Mouse (Mus musculus): ENCODE results near the gene Ptpn4.

The Ptpn4 gene

DNA sequence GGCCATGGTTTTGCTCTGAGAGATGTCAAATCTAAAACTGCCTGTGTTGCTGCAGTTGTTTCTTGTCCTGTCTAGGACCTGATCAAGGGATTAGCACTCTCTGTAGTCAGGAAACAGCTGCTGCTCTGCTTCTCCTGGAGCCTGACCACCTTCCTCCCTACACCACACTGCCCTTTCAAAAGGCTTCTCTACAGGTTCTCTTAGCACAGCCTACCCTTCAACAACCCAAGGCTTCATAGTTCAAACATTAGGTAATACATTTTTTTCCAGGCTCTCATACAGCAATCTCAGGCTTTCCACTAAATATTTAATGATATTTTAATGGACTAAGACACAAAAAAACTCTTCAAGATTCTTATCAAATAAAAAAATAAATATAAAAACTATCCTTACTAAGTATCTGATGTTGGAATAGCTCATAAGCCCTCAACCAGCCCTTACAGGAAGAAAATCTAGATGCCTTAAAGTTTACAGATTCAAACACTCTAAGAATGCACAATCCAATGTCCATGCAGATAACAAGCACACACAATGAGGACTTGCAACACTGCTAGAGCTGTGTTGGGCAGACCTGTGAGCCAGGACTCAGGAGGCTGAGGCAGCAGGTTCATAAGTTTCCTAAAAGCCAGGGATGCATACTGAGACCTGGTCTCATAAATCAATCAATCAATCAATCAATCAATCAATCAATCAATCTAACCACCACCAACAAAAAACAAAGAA, 196.2 kb downstream of the Ptpn4 start:
- in situ Hi-C loops (cut with MseI, MboI), result no loop called here

DNA sequence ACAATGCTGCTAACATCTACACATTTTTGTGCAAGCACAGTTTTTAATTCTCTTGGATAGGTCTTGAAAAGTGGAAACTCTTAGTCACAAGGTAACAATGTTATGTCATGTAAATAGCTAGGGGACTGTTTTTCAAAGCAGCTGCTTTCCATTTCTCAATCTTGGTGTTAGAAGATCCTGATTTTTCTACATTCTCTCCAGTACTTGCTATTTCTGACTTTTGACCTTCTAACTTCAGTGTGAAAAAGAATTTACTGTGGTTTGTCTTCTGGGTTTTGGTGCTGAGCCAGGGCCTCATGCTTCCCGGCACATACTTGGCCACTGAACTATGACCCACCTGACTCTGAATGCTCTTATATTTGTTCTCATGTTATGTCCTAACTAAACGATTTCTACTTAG, 197.4 kb downstream of the Ptpn4 start:
- in situ Hi-C loops (cut with MseI, MboI), result no loop called here

DNA sequence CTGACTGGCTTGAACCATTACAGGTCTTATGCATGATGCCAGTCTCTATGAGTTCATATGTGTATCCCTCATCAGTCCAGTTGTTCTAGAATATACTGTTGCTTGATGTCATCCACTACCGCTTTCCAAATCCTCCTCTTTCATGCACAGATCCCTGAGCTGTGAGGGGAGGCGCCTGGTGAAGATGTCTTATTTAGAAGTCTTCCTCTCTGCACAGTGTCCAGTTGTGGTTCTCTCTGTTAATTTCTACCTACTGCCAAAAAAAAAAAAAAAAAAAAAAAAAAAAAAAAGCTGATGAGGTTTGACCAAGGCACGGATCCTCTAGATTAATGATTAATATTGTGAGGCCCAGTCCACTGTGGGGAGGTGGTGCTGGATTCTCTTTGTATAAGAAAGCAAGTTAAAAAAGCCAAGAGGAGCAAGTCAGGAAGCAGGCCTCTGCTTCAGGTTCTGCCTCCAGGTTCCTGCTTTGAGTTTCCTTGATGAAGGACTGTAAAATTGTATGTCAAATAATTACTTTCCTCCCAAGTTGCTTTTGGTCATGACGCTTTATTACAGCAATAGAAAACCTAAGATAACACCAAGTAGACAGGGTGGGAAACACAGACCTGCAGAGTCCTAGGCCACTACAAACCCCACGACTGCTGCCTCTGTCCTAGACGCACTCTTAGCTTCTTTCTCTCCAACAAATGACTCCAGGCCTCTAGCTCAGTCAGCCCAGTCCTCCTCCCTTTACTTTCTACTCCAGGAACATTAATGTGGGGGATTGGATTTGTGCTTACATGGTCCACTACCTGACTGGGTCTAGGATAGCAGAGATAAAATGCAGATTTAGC, 200.0 kb downstream of the Ptpn4 start:
- in situ Hi-C loops (cut with MseI, MboI), result no loop called here

DNA sequence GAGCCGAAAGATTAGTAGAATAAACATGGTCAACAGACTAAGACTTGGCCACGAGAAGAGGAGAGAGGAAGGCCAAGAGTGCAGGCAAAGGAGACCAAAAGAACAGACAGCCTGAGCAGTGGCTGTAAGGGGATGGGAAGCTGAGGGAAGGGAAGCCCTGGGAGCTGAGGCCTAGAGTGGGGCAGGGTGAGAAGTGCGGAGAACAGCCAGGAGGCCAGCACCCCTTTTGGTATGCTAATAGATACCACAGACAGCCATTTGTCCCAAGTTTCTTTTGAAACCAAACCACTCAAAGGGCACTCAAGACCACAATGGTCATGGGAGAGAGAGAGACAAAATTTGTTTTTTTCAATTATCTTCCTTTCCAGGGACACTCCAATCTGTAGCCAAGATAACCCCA, 202.7 kb downstream of the Ptpn4 start:
- in situ Hi-C loops (cut with MseI, MboI), result no loop called here

DNA sequence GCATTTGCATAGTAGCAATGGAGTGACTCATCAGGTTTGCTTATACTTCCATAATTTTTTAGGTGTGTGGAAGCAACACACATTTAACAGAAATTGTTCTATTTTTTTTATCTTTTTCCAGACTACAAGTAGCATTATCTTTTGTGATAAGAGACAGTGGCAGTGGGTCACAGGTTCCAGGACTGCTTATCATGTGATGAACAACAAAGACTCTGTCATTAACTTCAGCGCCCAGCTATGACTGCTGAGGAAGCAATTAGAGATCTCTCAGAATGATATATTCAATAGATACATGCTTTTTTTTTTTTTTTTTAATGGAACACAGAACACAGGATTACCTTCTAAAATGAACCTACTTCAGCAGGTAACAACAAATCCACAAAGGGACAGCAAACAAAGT, 207.0 kb downstream of the Ptpn4 start:
- in situ Hi-C loops (cut with MseI, MboI), result no loop called here

DNA sequence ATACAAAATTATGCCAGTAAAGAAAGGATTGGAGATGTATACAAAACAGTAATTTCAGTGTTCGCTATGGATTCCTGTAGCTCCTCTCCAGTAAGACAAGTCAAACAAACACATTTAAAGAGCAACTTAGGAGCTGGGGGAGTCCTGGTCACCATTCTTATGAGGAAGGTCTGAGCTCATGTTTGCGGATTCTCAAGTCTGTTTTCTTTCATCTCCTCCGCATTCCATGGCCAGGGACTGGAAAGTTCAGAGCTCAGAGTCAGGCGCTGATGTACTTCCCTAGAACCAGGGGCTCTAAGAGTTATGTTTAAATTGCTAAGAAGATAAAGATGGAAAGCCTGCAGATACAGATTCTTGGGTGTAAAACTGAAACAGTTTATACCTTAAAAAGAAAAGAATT, 210.6 kb downstream of the Ptpn4 start:
- in situ Hi-C loops (cut with MseI, MboI), result no loop called here

DNA sequence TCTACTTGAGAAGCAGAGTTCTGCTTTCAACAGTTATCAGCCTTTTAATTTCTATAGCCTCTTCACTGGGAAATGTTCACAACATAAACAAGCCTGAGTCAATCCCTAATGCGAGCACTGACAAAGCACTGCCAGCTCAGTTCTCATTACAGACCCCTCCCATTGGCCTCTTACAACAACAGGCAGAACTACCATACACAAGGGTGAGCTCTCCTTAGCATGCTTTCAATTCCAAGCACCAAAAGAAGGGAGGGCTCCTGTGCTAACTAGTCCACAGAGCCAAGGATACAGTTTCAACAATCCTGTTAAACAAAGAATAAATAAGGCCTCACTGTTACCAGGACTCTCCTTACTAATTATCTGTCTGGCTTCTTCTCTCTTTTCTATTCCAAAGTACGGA, 213.0 kb downstream of the Ptpn4 start:
- in situ Hi-C loops (cut with MseI, MboI), result no loop called here

DNA sequence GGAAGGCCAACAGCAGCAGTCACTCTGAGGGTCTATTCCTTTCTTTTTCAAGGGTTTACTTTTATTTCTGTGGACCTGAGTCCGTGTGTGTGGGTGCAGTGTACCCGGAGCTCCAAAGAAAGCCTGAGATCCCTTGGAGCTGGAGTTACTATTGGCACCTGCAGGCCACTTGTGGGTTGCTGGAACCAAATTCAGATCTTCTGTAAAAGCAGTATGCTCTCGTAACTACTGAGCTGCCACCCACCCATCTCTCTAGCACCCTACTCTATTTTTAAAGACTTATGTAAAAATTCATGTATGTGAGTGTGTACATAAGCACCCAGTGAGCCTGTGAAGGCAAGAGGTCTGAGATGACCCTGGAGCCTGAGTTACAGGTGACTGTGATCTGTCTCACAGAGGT, 232.0 kb downstream of the Ptpn4 start:
- in situ Hi-C loops (cut with MseI, MboI), result no loop called here
